Mouse (Mus musculus): ENCODE data around the gene Ctdsp1. TPM values are rescaled to one million over a fixed set of nuclear protein-coding genes. Genes with fewer than 3 reads are reported as not detected.

The Ctdsp1 gene
- polyA plus RNA-seq (2016; fragmentation: Nextera tagmentation; extraction: Ambion mirVana), result 38.8 and 39.2 TPM in 2 replicates

GRCm38 (mm10) chr1:74390924-74391748 is at the start of gene Ctdsp1:
TSS of gene Ctdsp1 (plus strand) at chr1:74391509.
- ATAC-seq (ENCODE audit: low FRiP score), result peak; percentile 77
- Histone ChIP-seq H3K9me3 (replicated peaks) (no peaks in the 10 kb centered on the region), H3K9ac (peak within 1 kb of the TSS; percentile 90), H3K36me3 (peaks cover 12% of the 10 kb centered on the region), H3K27me3 (peaks cover 25% of the 10 kb centered on the region; the same call in 1 of the 2 replicates), H3K27ac (peak within 1 kb of the TSS; percentile 89), H3K4me1 (peaks cover 32% of the 10 kb centered on the region), H3K4me3 (peak within 1 kb of the TSS; percentile 94), H3K4me2 (replicated peaks) (peak within 1 kb of the TSS; percentile 87)
- WGBS, result 3% methylated on average over 42 of the region's 51 CpGs

- ATAC-seq (ENCODE audit: low FRiP score), result no peak
- Histone ChIP-seq H3K27ac (no peak overlapping the region), H3K4me2 (replicated peaks) (no peak overlapping the region), H3K4me3 (no peak overlapping the region), H3K36me3 (0 out of 2 replicates have a peak, but pooled peaks cover 3% of the 10 kb centered on the region), H3K4me1 (peaks cover 4% of the 10 kb centered on the region), H3K9ac (no peak overlapping the region), H3K27me3 (no peaks in the 10 kb centered on the region), H3K9me3 (replicated peaks) (no peaks in the 10 kb centered on the region)
- 92% methylated on average over 7 of the region's 7 CpGs for WGBS
These were observed 49.4 kb upstream of the Ctdsp1 start for GRCm38 (mm10) chr1:74341898-74342297.

DNA sequence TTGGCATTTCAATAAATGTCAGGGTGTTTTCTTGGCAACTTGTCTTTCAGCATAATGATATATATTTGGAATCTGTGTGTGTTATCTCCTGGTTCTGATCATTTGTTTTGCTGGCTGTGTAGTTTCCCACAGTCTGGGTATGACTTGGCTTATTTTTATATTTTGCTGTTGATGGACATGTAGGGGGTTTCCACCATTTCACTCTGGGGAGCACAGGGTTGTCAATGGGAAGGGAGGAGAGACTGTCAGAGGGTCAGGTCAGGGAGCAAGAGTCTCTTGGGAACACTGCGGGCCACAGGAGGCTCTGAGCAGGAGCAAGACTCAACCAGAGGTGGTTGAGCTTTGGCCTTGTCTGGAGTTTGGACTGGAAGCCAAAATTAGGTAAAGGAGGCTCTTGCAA is 49.0 kb upstream of the Ctdsp1 start:
- Histone ChIP-seq H3K27ac (no peak overlapping the region), H3K36me3 (0 out of 2 replicates have a peak, but pooled peaks cover 3% of the 10 kb centered on the region), H3K4me1 (peaks cover 4% of the 10 kb centered on the region), H3K4me3 (no peak overlapping the region), H3K9ac (no peak overlapping the region), H3K27me3 (no peaks in the 10 kb centered on the region), H3K4me2 (replicated peaks) (no peak overlapping the region), H3K9me3 (replicated peaks) (no peaks in the 10 kb centered on the region)
- 95% methylated on average over 1 of the region's 1 CpGs for WGBS
- ATAC-seq (ENCODE audit: low FRiP score), result no peak

- Histone ChIP-seq H3K27me3 (no peaks in the 10 kb centered on the region), H3K4me3 (no peak overlapping the region), H3K9me3 (replicated peaks) (no peaks in the 10 kb centered on the region), H3K27ac (no peak overlapping the region), H3K36me3 (peaks cover 3% of the 10 kb centered on the region; the same call in 1 of the 2 replicates), H3K4me1 (peaks cover 4% of the 10 kb centered on the region), H3K4me2 (replicated peaks) (no peak overlapping the region), H3K9ac (no peak overlapping the region)
- WGBS, result 45% methylated on average over 5 of the region's 5 CpGs
- no peak for ATAC-seq (ENCODE audit: low FRiP score)
These were observed 48.1 kb upstream of the Ctdsp1 start for GRCm38 (mm10) chr1:74343161-74343560.

- no peak overlapping the region for H3K4me2 ChIP-seq (replicated peaks)
- H3K4me3 ChIP-seq, result no peak overlapping the region
- H3K9me3 ChIP-seq (replicated peaks), result no peaks in the 10 kb centered on the region
- H3K27me3 ChIP-seq, result no peaks in the 10 kb centered on the region
- WGBS, result 80% methylated on average over 11 of the region's 11 CpGs
- H3K36me3 ChIP-seq, result peaks cover 9% of the 10 kb centered on the region
- H3K27ac ChIP-seq, result no peak overlapping the region
- peaks cover 4% of the 10 kb centered on the region for H3K4me1 ChIP-seq
- H3K9ac ChIP-seq, result no peak overlapping the region
- ATAC-seq (ENCODE audit: low FRiP score), result no peak
These were observed 47.0 kb upstream of the Ctdsp1 start for GRCm38 (mm10) chr1:74344163-74344916.

- H3K27ac ChIP-seq, result no peak overlapping the region
- no peak overlapping the region for H3K9ac ChIP-seq
- H3K9me3 ChIP-seq (replicated peaks), result no peaks in the 10 kb centered on the region
- peaks cover 43% of the 10 kb centered on the region for H3K36me3 ChIP-seq
- 90% methylated on average over 13 of the region's 13 CpGs for WGBS
- no peak overlapping the region for H3K4me2 ChIP-seq (replicated peaks)
- H3K4me1 ChIP-seq, result no peaks in the 10 kb centered on the region
- H3K4me3 ChIP-seq, result no peak overlapping the region
- no peak for ATAC-seq (ENCODE audit: low FRiP score)
- H3K27me3 ChIP-seq, result no peaks in the 10 kb centered on the region
These were observed 40.0 kb upstream of the Ctdsp1 start for GRCm38 (mm10) chr1:74351185-74351769.

DNA sequence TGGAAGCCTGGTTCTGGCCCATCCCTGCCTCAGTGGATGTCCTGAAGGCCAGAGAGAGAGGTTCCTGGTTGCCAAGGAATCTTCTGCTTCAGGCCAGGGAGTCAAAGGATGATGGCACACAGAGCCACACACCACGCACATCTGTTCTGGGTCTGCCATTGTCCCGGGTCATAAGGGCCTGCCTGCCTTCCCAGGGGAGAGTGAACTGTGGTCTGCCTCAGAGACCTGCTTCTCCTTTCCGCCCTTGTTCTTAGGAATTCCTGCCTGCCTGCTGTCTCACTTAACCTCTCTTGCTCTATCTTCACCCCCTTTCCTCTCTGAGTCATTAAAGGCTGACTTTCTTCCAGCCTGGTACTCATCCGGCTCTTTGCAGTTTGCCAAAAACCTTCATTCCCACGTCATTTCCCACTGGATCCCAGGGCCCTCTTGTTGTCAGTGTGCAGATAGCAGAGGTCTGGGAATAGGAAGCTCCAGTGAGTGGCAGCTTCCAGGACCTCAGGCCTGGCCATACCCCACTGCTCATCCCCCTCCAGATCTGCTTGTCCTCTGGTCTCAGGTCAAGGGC is 38.7 kb upstream of the Ctdsp1 start:
- Histone ChIP-seq H3K4me1 (no peaks in the 10 kb centered on the region), H3K9me3 (replicated peaks) (no peaks in the 10 kb centered on the region), H3K4me3 (no peak overlapping the region), H3K27me3 (no peaks in the 10 kb centered on the region), H3K4me2 (replicated peaks) (no peak overlapping the region), H3K36me3 (peaks cover 43% of the 10 kb centered on the region), H3K27ac (no peak overlapping the region), H3K9ac (no peak overlapping the region)
- no peak for ATAC-seq (ENCODE audit: low FRiP score)
- WGBS, result 77% methylated on average over 5 of the region's 5 CpGs

GRCm38 (mm10) chr1:74353453-74354229 is 37.7 kb upstream of the Ctdsp1 start:
- Histone ChIP-seq H3K36me3 (peaks cover 43% of the 10 kb centered on the region), H3K4me1 (no peaks in the 10 kb centered on the region), H3K9ac (no peak overlapping the region), H3K4me2 (replicated peaks) (no peak overlapping the region), H3K9me3 (replicated peaks) (no peaks in the 10 kb centered on the region), H3K4me3 (no peak overlapping the region), H3K27me3 (no peaks in the 10 kb centered on the region), H3K27ac (no peak overlapping the region)
- 91% methylated on average over 9 of the region's 9 CpGs for WGBS
- ATAC-seq (ENCODE audit: low FRiP score), result no peak

DNA sequence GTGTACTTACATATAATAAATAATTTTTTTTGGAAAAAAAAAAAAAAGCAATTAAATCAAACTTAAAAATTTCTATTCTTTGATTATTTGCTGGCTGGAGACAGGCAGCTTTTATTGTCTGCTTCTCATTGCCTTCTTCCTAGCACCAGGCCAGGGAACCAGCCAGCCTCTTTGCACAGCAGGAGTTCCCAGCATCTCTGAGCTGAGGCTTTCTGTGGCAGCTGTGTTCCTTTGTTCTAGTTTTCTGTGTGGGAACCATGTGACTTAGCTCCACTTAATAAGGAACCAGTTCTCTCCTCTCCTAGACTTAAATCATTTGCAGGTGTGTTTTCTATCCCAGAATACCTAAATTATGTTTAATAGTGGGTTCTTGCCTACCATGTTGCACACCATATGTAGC is 33.8 kb upstream of the Ctdsp1 start:
- no peak overlapping the region for H3K4me3 ChIP-seq
- peaks cover 14% of the 10 kb centered on the region; the same call in 1 of the 2 replicates for H3K36me3 ChIP-seq
- H3K27ac ChIP-seq, result no peak overlapping the region
- H3K4me1 ChIP-seq, result no peaks in the 10 kb centered on the region
- ATAC-seq (ENCODE audit: low FRiP score), result no peak
- no peaks in the 10 kb centered on the region for H3K27me3 ChIP-seq
- no peak overlapping the region for H3K4me2 ChIP-seq (replicated peaks)
- H3K9me3 ChIP-seq (replicated peaks), result no peaks in the 10 kb centered on the region
- no peak overlapping the region for H3K9ac ChIP-seq

DNA sequence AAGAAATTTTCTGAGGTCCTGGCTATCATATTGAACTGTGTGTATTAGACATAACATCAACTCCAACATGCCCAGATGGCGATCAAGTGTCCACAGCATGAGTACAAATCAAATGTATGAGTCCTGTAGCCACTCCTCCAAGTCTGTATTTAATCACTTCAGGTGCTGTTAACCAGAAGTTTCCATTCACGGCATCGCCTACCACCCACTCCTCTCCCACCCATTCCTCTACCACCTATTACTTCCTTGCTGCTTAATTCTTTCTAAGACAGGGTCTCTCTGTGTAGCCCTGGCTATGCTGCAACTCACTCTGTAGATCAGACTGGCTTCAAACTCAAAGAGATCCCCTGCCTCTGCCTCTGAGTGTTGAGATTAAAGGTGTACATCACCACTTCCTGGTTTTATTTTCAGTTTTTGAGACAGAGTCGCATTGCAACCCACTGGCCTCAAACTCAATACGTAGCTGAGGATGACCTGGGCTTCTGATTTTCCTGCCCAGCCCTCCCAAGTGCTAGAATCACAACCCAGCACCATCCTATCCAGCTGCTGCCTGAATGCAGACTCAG is 31.3 kb upstream of the Ctdsp1 start:
- WGBS, result 89% methylated on average over 5 of the region's 5 CpGs
- Histone ChIP-seq H3K4me2 (replicated peaks) (no peak overlapping the region), H3K36me3 (no peaks in the 10 kb centered on the region), H3K27me3 (no peaks in the 10 kb centered on the region), H3K9me3 (replicated peaks) (no peaks in the 10 kb centered on the region), H3K4me1 (no peaks in the 10 kb centered on the region), H3K9ac (no peak overlapping the region), H3K27ac (no peak overlapping the region), H3K4me3 (no peak overlapping the region)
- no peak for ATAC-seq (ENCODE audit: low FRiP score)

- Histone ChIP-seq H3K36me3 (no peaks in the 10 kb centered on the region), H3K4me1 (no peaks in the 10 kb centered on the region), H3K27ac (no peak within 1 kb of the TSS), H3K4me3 (no peak within 1 kb of the TSS), H3K9me3 (replicated peaks) (no peaks in the 10 kb centered on the region), H3K9ac (no peak within 1 kb of the TSS), H3K27me3 (no peaks in the 10 kb centered on the region), H3K4me2 (replicated peaks) (no peak within 1 kb of the TSS; the same call in 1 of the 2 replicates)
- WGBS, result 0% methylated on average over 2 of the region's 2 CpGs
- peak; percentile 58 for ATAC-seq (ENCODE audit: low FRiP score)
These were observed 29.5 kb upstream of the Ctdsp1 start, which contains the start of gene Catip for GRCm38 (mm10) chr1:74361812-74362211. TSS of gene Catip (plus strand) at chr1:74362108.
